Mouse (Mus musculus) olfactory bulb, adult 2 months (tissue): ENCODE results near the gene Abhd17c.

Source experiments
- CTCF ChIP-seq: fragments of 200-500 bp; IDR thresholded peaks from 2 replicates; pipeline ENCODE4 v1.5.1; 2012; ENCODE audit warnings: low read depth, mild to moderate bottlenecking, low read length, moderate library complexity; ENCODE audit not compliant: insufficient read depth
- POLR2A ChIP-seq: fragments of 200-500 bp; IDR thresholded peaks from 2 replicates; pipeline ENCODE4 v1.6.1; 2012; ENCODE audit warnings: mild to moderate bottlenecking, low read depth, low read length, moderate library complexity; ENCODE audit not compliant: insufficient read depth

- TF ChIP-seq CTCF (no peak), POLR2A (no peak)
These were observed 40.6 kb upstream of the Abhd17c start for GRCm38 (mm10) chr7:84192256-84192655.
